Comparison of ENCODE assay signal across 23 mouse cellular contexts in the genomic region with DNA sequence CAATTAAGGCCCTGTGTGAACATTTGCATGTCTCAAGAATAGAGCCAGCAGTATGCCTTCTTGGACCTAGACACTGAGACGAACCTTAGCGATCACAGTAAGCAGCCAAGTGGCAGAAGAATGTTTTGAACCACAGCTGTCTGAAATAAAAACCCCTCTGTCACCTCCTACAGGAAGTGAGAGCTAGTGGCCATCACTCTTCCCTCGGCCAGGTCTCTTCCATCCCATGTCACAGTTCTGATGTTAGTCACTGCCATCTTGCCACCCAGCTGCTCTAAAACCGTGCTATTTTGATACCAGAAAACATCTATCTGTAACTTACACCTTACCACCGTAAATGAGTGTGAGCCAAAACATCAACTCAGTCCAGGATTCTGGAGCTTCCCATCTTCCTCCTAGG.
"Had no signal": no experiment of that assay in that cellular context is flagged by ENCODE, and none has a peak within 500 bp of the region (broad histone marks: within the 10 kb centered on the region; RNA-seq: fewer than 3 reads in every experiment).

No protein-coding gene starts in this region.

- DNase-seq: cerebellum, postnatal 25 days; cerebellum, postnatal 36 days; embryo, embryonic 11 days; forebrain, postnatal 0 days; gastrocnemius, adult 2 months; gastrocnemius, postnatal 10 days; gastrocnemius, postnatal 14 days; gastrocnemius, postnatal 25 days; gastrocnemius, postnatal 36 days; heart, adult 11 months; heart, adult 18-20 months; heart, adult 2 months had no signal

- H3K36me3 ChIP-seq: embryonic facial prominence, embryonic 10.5 days; embryonic facial prominence, embryonic 12.5 days; embryonic facial prominence, embryonic 13.5 days; embryonic facial prominence, embryonic 15.5 days; forebrain, embryonic 10.5 days; forebrain, embryonic 12.5 days; forebrain, embryonic 15.5 days; heart, embryonic 10.5 days had no signal

- H3K9me3 ChIP-seq: embryonic facial prominence, embryonic 10.5 days; embryonic facial prominence, embryonic 12.5 days; embryonic facial prominence, embryonic 13.5 days; embryonic facial prominence, embryonic 15.5 days; forebrain, embryonic 10.5 days; forebrain, embryonic 12.5 days; forebrain, embryonic 15.5 days had no signal

- H3K27ac ChIP-seq: embryonic facial prominence, embryonic 10.5 days; embryonic facial prominence, embryonic 12.5 days; embryonic facial prominence, embryonic 13.5 days; embryonic facial prominence, embryonic 15.5 days; forebrain, embryonic 10.5 days; forebrain, embryonic 12.5 days; forebrain, embryonic 13.5 days; forebrain, embryonic 15.5 days; gastrocnemius, adult 2 months; heart, adult 2 months; heart, embryonic 10.5 days had no signal

- H3K4me3 ChIP-seq: embryonic facial prominence, embryonic 10.5 days; embryonic facial prominence, embryonic 12.5 days; embryonic facial prominence, embryonic 13.5 days; embryonic facial prominence, embryonic 15.5 days; erythroblast, embryonic 14.5 days; forebrain, embryonic 10.5 days; forebrain, embryonic 12.5 days; forebrain, embryonic 13.5 days; forebrain, embryonic 15.5 days; gastrocnemius, adult 2 months; heart, adult 2 months; heart, embryonic 10.5 days had no signal

- H3K27me3 ChIP-seq: embryonic facial prominence, embryonic 12.5 days; embryonic facial prominence, embryonic 13.5 days; embryonic facial prominence, embryonic 15.5 days; forebrain, embryonic 12.5 days; forebrain, embryonic 13.5 days; forebrain, embryonic 15.5 days had no signal

- H3K4me1 ChIP-seq: embryonic facial prominence, embryonic 12.5 days; forebrain, embryonic 10.5 days; forebrain, embryonic 12.5 days; forebrain, embryonic 13.5 days; forebrain, embryonic 15.5 days; heart, embryonic 10.5 days had no signal

- H3K9ac ChIP-seq: embryonic facial prominence, embryonic 12.5 days; embryonic facial prominence, embryonic 13.5 days; embryonic facial prominence, embryonic 15.5 days; forebrain, embryonic 12.5 days; forebrain, embryonic 13.5 days; forebrain, embryonic 15.5 days; forebrain, postnatal 0 days had no signal

- H3K4me2 ChIP-seq: embryonic facial prominence, embryonic 12.5 days; embryonic facial prominence, embryonic 13.5 days; embryonic facial prominence, embryonic 15.5 days; forebrain, embryonic 12.5 days; forebrain, embryonic 13.5 days; forebrain, embryonic 15.5 days; heart, embryonic 11.5 days had no signal
